In the genomic region with DNA sequence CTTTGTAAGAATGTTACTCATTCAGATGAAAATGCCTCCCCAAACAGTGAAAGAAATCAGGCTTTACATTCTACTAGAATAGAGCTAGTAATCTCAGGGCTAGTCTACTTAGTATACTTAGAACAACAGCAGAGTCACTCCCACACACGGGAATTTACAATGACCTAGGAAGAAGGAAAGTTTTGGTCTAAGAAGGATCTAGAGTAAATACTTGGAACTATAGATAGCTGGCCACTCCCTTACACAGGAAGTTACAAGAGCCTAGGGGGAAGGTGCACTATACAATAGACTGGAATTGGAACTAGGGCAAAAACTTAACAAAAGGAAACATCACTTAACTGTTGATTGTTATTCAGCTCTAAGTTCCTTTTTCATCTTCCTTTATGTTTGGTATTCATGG, we compare ENCODE assay signal across 21 mouse cellular contexts.
"Had no signal": no experiment of that assay in that cellular context is flagged by ENCODE, and none has a peak within 500 bp of the region (broad histone marks: within the 10 kb centered on the region; RNA-seq: fewer than 3 reads in every experiment).

No protein-coding gene starts in this region.

- H3K27ac ChIP-seq: heart, adult 2 months; hindbrain, embryonic 10.5 days; hindbrain, embryonic 12.5 days; hindbrain, embryonic 14.5 days; intestine, embryonic 15.5 days; layer of hippocampus, adult 2 months; left cerebral cortex, adult 2 months; limb, embryonic 10.5 days; limb, embryonic 12.5 days; liver, embryonic 13.5 days had no signal

- H3K9ac ChIP-seq: hindbrain, embryonic 12.5 days; hindbrain, embryonic 14.5 days; intestine, embryonic 15.5 days; limb, embryonic 12.5 days; liver, embryonic 13.5 days had no signal

- H3K4me3 ChIP-seq: heart, adult 2 months; hindbrain, embryonic 10.5 days; hindbrain, embryonic 12.5 days; intestine, embryonic 15.5 days; layer of hippocampus, adult 2 months; left cerebral cortex, adult 2 months; limb, embryonic 10.5 days; limb, embryonic 12.5 days; liver, embryonic 13.5 days had no signal

- H3K9me3 ChIP-seq: hindbrain, embryonic 10.5 days; hindbrain, embryonic 12.5 days; intestine, embryonic 15.5 days; limb, embryonic 10.5 days; limb, embryonic 12.5 days; liver, embryonic 13.5 days had no signal

- H3K4me1 ChIP-seq: hindbrain, embryonic 10.5 days; hindbrain, embryonic 12.5 days; intestine, embryonic 15.5 days; limb, embryonic 10.5 days; limb, embryonic 12.5 days; liver, embryonic 13.5 days had no signal

- DNase-seq: gastrocnemius, postnatal 14 days; gastrocnemius, postnatal 36 days; heart, adult 11 months; heart, adult 2 months; heart, postnatal 10 days; heart, postnatal 4 days; kidney, adult 18-20 months; kidney, adult 8-10 months; kidney, postnatal 10 days; kidney, postnatal 25 days; kidney, postnatal 4 days; liver; liver, embryonic 13.5 days had no signal

- H3K36me3 ChIP-seq: hindbrain, embryonic 10.5 days; hindbrain, embryonic 12.5 days; intestine, embryonic 15.5 days; limb, embryonic 10.5 days; limb, embryonic 12.5 days; liver, embryonic 13.5 days had no signal
